Mouse (Mus musculus) adrenal gland, adult (tissue): Measurements from ENCODE around the gene Iqsec1.

ENCODE experiments used
- DNase-seq, 2 experiments: peaks; one replicate each; pipeline ENCODE4 v3.0.0; 2022 to 2023; ENCODE audit warnings: low spot score in 1 of 2; ENCODE audit not compliant: inconsistent age in 2 of 2

Gene Iqsec1

DNA sequence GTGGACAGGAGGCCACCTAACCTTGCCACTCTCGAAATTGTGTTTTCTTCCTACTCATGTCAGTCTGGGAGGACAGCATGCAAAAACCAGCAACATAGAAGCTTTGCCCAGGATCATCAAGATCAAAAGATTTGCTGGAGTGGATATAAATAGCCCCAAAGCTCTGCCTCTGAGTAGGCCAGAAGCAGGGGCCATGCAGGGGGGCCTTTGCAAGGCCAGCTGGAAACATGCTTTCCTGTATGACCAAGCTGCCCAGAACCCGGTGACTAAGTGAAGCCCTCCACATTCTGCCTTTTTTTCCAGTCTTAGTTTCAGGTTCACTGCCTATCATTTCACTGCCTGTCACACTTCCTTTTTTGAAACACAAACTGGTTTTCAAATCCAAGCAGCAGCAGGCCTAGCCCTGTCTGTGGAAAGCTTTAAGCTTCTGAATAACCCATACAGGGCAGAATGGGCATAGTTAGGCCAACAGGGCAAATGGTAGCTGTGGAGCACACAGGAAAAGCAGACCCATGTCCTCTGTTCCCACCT is 19.1 kb downstream of the Iqsec1 start:
- DNase-seq, result peak; percentile 28 to 66

- DNase-seq, result no peak
Observed at GRCm38 (mm10) chr6:90953349-90953748, 35.1 kb downstream of the Iqsec1 start.

- DNase-seq, result no peak
Observed at GRCm38 (mm10) chr6:90950936-90951335, 37.5 kb downstream of the Iqsec1 start.

DNA sequence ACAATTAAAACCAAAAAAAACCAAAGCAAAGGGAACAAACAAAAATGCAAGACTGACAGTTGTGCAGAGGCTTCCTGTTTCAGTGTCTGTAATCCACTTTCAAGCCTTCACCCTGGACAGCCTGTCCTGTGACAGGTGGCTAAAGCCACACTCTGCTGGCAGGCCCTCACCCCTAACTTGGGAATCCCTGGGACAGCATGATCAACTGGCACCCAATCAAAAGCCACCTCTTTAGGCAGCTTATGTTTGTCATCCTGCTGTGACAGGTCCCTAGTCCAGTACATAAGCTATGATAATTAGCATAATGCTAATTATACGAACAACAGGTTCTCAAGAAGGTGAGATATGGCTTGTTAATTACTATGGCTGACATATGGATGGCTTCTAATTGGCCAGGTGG is 40.4 kb downstream of the Iqsec1 start:
- no peak for DNase-seq

GRCm38 (mm10) chr6:90945560-90946230 is 42.8 kb downstream of the Iqsec1 start:
- peak; percentile 17 to 50 for DNase-seq

- DNase-seq, result peak; percentile 62 to 79
Observed at GRCm38 (mm10) chr6:90941257-90941656, 47.2 kb downstream of the Iqsec1 start.

DNA sequence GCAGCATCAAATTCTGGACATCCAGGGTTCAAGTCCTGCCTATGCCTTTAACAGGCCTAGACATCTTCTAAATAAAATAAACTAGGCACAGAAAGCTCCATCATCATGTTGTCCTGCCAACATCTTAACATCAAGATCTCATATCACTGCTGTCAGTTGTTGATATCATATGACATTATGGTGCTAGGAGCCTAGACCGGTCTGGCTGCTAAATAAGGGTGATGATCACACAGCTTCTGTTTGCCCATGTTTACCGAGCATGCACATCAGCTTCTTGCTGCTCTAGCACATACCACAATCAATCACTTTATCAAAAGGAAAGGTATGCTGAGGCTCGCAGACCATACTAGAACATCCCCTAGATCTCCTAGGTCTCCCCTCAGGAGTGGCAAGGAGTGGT is 54.8 kb downstream of the Iqsec1 start:
- no peak for DNase-seq

DNA sequence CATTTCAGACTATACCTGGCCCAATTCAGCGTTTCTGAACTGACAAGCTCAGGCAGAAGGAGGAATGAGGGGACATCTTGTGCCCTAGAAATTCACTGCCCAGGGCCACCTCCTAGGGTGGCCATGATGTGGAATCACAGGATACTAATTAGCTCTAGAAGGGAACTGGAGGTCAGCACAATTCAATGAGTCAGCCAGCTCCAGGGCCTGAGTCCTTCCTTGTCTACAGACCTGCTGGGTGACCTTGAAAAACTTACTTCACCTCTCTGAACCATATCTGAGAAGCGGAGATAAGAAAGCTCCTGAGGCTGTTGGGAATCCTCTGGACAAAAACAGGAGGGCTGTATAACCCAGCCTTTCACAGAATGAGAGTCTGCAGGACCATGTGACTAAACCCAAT is 59.7 kb downstream of the Iqsec1 start:
- DNase-seq, result peak; percentile 29 to 66

DNA sequence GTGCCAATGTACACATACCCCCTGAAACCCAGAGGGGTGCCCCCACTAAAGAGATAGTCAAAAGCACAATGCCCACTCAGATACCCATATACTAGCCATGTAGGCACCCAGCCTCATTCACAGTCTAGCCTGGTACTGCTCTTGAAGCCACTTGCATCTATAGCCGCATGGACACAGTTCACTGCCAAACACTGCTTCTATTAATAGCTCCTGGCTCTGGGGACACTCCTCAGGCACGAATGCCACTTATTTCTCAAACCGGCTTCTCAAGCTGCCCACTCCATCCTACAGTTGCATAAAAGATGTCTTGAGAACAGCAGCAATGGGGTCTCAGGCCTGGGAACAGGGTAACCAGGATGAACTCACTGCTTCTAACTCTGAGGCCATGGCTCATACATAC is 63.0 kb downstream of the Iqsec1 start:
- DNase-seq, result no peak

DNA sequence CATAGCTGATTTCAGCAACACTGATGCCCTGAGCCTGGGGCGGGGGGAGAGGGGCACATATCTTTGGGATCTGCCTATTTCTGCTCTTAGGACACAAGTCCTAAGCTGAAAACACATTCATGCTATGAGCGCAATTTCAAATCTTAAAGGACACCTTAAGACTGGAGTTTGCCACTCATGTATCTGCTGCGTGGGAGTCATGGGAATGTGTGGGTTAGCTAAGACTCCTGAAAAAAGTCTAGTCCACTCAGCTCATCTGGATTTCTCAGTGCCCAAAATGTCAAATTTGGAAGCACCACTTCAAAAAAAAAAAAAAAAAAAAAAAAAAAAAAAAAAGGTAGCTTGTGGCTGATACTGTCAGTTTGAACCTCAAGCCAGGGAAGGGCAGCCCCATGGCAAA is 63.7 kb downstream of the Iqsec1 start:
- DNase-seq, result no peak

- no peak for DNase-seq
Observed at GRCm38 (mm10) chr6:90924379-90924778, 64.1 kb downstream of the Iqsec1 start.

- DNase-seq, result no peak
Observed at GRCm38 (mm10) chr6:90921259-90921946, 67.1 kb downstream of the Iqsec1 start.

GRCm38 (mm10) chr6:90920510-90921220 is 67.8 kb downstream of the Iqsec1 start:
- DNase-seq, result no peak

- peak in 1 of 2 experiments; percentile 45 for DNase-seq
Observed at GRCm38 (mm10) chr6:90919636-90920420, 68.7 kb downstream of the Iqsec1 start.

GRCm38 (mm10) chr6:90915585-90915984 is 72.9 kb downstream of the Iqsec1 start:
- DNase-seq, result no peak

DNA sequence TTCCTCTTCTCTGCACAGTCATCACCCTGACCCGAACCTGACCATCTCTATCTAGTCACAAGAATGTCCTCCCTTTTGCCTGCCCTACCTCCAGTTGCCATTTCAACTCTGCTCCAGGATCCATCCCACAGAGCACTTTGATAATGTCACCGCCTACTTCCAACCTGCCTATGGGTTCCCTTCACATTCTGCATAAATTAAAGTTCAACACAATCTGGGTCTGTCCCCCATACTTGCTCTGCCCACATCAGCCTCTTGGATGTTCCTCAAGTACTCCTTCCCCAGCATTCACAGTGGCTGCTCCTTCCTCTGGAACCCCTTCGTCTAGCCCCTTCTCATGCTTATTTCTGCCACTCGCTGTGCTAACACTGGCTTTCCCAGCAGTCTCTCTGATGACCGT is 74.7 kb downstream of the Iqsec1 start:
- no peak for DNase-seq

DNA sequence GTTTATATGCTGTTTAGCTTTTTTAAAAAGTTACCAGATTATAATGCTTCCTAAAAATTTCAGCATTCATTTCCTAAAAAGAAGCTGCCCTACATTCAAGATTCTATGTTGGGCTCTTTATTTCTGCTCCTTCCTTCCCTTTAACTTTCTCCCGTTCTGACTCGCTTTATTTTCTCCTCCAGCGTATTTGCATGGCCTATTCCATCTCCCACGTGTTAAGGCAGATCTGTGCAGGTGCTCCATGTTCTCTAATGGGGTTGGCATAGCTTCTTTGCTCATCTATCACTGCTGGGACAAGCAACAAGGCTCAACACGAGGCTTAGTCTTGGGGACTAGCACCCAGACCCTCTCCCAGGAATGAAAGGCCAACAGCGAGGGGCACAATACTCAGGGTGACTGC is 75.7 kb downstream of the Iqsec1 start:
- DNase-seq, result no peak

DNA sequence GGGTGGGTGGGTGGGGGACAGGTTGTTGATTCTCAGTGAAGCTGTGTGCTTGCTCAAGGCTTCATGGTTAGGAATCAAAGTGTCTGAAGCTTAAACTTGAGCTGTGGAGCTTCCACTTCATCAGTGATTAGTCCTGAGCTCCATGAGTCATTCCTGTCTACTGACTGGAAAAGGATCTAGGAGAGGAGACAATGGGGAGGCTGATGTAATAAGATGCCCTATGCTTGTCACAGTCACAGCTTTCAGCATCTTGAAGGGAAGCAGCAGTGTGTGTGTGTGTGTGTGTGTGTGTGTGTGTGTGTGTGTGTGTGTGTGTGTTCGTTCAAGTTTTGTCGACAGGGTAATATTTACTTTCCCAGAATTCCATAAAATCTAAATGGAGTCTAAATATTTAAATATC is 84.3 kb downstream of the Iqsec1 start:
- no peak for DNase-seq

DNA sequence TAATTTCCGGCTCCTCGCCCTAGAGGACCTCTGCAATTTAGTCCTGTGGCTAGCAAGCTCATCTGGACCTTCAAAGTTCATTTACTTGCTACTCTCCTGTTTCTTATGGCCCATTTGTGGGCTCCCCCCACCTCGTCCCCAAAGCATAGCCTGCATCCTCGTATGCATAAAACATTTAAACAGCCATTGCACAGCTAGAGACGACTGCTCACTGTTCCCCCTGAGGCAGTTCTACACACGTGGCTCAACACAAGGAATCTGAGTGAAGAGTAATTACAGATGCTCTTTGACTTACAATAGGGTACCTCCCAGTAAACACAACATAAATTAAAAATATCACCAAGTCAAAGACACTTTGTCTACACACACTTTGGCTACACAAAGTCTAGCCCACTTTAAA is 88.2 kb downstream of the Iqsec1 start:
- DNase-seq, result no peak

- DNase-seq, result no peak
Observed at GRCm38 (mm10) chr6:90899266-90899665, 89.2 kb downstream of the Iqsec1 start.

DNA sequence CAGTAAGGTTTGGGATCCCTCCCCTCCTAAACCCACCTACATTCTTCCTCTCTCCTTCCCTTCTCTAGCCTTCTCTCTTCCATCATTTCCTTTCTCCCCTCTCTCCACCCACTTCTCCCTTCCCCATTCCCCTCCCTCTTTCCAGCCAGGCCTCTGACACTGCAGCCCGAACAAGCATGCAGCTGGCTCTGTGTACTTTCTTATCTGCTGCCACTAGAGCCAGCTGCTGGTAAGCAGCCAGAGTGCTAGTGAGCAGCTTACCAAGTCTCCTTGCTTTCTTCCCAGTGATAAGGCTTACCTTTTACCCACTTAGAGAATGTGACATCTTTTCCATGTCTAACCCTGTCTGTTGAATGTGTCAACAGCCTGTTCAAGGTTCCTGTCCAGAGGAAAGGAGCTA is 90.4 kb downstream of the Iqsec1 start:
- no peak for DNase-seq
